Mouse (Mus musculus) neural tube, embryonic 10.5 days (tissue): ENCODE results near the gene Nup62.

Source experiments
- DNase-seq: peaks from one replicate; pipeline ENCODE4 v3.0.0-alpha.2; 2017; ENCODE audit warnings: low spot score; ENCODE audit errors: extremely low spot score

Gene Nup62

GRCm38 (mm10) chr7:44818751-44819235 is 2.9 kb downstream of the Nup62 start:
- DNase-seq, result peak; percentile 14

GRCm38 (mm10) chr7:44819391-44819790 is 3.5 kb downstream of the Nup62 start:
- DNase-seq, result no peak

- peak; percentile 12 for DNase-seq
Observed at GRCm38 (mm10) chr7:44819863-44820262, 4.0 kb downstream of the Nup62 start.

- peak; percentile 9 for DNase-seq
Observed at GRCm38 (mm10) chr7:44820525-44820924, 4.6 kb downstream of the Nup62 start.

- peak; percentile 12 for DNase-seq
Observed at GRCm38 (mm10) chr7:44821666-44822448, 6.0 kb downstream of the Nup62 start.

- DNase-seq, result no peak
Observed at GRCm38 (mm10) chr7:44823409-44823808, 7.5 kb downstream of the Nup62 start.

- peak; percentile 75 for DNase-seq
Observed at GRCm38 (mm10) chr7:44824872-44825271, 9.0 kb downstream of the Nup62 start.

GRCm38 (mm10) chr7:44826771-44827170 is 10.9 kb downstream of the Nup62 start:
- DNase-seq, result no peak

- no peak for DNase-seq
Observed at GRCm38 (mm10) chr7:44828706-44829105, 12.8 kb downstream of the Nup62 start.

GRCm38 (mm10) chr7:44832763-44833162 is 16.9 kb downstream of the Nup62 start:
- DNase-seq, result no peak

- no peak for DNase-seq
Observed at GRCm38 (mm10) chr7:44835373-44836015, 19.6 kb downstream of the Nup62 start.

- no peak for DNase-seq
Observed at GRCm38 (mm10) chr7:44836016-44836404, 20.1 kb downstream of the Nup62 start.

GRCm38 (mm10) chr7:44836423-44837053 is 20.6 kb downstream of the Nup62 start:
- DNase-seq, result no peak

- DNase-seq, result no peak
Observed at GRCm38 (mm10) chr7:44838073-44838472, 22.2 kb downstream of the Nup62 start.

GRCm38 (mm10) chr7:44839171-44839490 is 23.2 kb downstream of the Nup62 start:
- DNase-seq, result no peak

- peak; percentile 54 for DNase-seq
Observed at GRCm38 (mm10) chr7:44839491-44840191, 23.8 kb downstream of the Nup62 start.

- DNase-seq, result no peak
Observed at GRCm38 (mm10) chr7:44840426-44840825, 24.5 kb downstream of the Nup62 start.

GRCm38 (mm10) chr7:44841825-44842463 is 26.1 kb downstream of the Nup62 start:
- DNase-seq, result no peak

- no peak for DNase-seq
Observed at GRCm38 (mm10) chr7:44845006-44845405, 29.1 kb downstream of the Nup62 start.

- no peak for DNase-seq
Observed at GRCm38 (mm10) chr7:44846804-44847203, 30.9 kb downstream of the Nup62 start.

GRCm38 (mm10) chr7:44847772-44848171 is 31.9 kb downstream of the Nup62 start:
- DNase-seq, result no peak
